In the genomic region with DNA sequence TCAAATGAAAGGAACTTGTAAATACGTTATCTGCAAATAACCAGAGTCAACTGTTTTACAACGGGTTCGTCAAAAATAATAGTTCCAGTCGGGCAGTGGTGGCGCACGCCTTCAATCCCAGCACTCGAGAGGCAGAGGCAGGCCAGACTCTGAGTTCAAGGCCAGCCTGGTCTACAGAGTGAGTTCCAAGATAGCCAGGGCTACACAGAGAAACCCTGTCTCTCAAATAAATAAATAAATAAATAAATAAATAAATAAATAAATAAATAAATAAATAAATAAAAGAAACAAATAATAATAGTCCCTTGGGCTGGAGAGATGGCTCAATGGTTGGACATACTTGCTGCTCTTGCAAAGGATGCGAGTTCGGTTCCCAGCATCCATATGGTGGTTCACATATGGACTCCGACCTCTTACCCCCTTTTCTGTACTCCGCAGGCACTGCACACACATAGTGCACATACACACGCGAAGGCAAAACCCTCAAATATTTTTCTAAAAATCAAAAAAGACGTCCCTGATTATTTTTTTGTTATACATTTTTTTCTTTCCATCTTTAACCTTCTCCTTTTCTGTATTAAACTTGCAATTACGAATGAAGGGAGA, we compare ENCODE assay signal across 8 mouse cellular contexts. TPM values are rescaled to one million over a fixed set of nuclear protein-coding genes. Genes with fewer than 3 reads are reported as not detected.
DNase-seq lines count a peak whose midpoint lies in the region; ATAC-seq and TF ChIP-seq lines count a peak whose summit lies in the region.

No protein-coding gene starts in this region.

- TF ChIP-seq POLR2A in thymus, adult 2 months (IDR thresholded peaks at IDR 0.05; ENCODE audit: control insufficient read depth, extremely low read depth, insufficient read depth, low read length, poor library complexity): no peak

- H3K36me3 ChIP-seq in limb, embryonic 15.5 days: 0 out of 2 replicates have a peak, but pooled peaks cover 3% of the 10 kb centered on the region
- H3K36me3 ChIP-seq in stomach, embryonic 16.5 days (ENCODE audit: control insufficient read depth, insufficient read depth, low read length): no peaks in the 10 kb centered on the region
- H3K36me3 ChIP-seq in thymus, adult 2 months (ENCODE audit: control insufficient read depth, insufficient read depth, low read length): no peaks in the 10 kb centered on the region

- H3K4me2 ChIP-seq in limb, embryonic 15.5 days: peak overlapping the region; percentile 83
- peak overlapping the region; percentile 95 for H3K4me2 ChIP-seq in stomach, embryonic 16.5 days (ENCODE audit: low read depth, low read length)

- DNase-seq in embryo, embryonic 10 days (ENCODE audit: low spot score): peak; percentile 25
- DNase-seq in embryo, embryonic 9.5 days (ENCODE audit: extremely low spot score): no peak
- peak; percentile 12 for DNase-seq in thymus, postnatal 0 days (ENCODE audit: low spot score)
- no peak for DNase-seq in thymus, postnatal 14 days
- DNase-seq in thymus, adult 2 months: no peak

- H3K4me1 ChIP-seq in limb, embryonic 15.5 days: peaks cover 7% of the 10 kb centered on the region; the same call in 1 of the 2 replicates
- peaks cover 6% of the 10 kb centered on the region for H3K4me1 ChIP-seq in stomach, embryonic 16.5 days (ENCODE audit: control insufficient read depth, insufficient read depth, low read length)
- H3K4me1 ChIP-seq in thymus, adult 2 months (replicated peaks; ENCODE audit: control insufficient read depth, insufficient read depth, low read length): peaks cover 4% of the 10 kb centered on the region; the same call in 1 of the 2 replicates

- WGBS in limb, embryonic 15.5 days: 46% methylated on average over 15 of the region's 15 CpGs
- 47% methylated on average over 15 of the region's 15 CpGs for WGBS in stomach, embryonic 16.5 days
- WGBS in thymus, adult 2 months: 77% methylated on average over 15 of the region's 15 CpGs

- H3K9me3 ChIP-seq in limb, embryonic 15.5 days: no peaks in the 10 kb centered on the region
- H3K9me3 ChIP-seq in stomach, embryonic 16.5 days (replicated peaks; ENCODE audit: control insufficient read depth, low read length): no peaks in the 10 kb centered on the region

- no peak for ATAC-seq in limb, embryonic 15.5 days (ENCODE audit: insufficient number of reproducible peaks, low FRiP score, low TSS enrichment, low read depth)
- no peak for ATAC-seq in stomach, embryonic 16.5 days (ENCODE audit: insufficient read depth, low FRiP score)
- no peak for ATAC-seq in granulocyte monocyte progenitor cell, adult 5-6 weeks (replicated peaks; ENCODE audit: poor library complexity, severe bottlenecking)

- H3K4me3 ChIP-seq in limb, embryonic 15.5 days: peak overlapping the region; percentile 83
- peak overlapping the region; percentile 87 for H3K4me3 ChIP-seq in stomach, embryonic 16.5 days (replicated peaks; ENCODE audit: low read length)
- H3K4me3 ChIP-seq in thymus, adult 2 months (ENCODE audit: control insufficient read depth, insufficient read depth, low read length): no peak overlapping the region

- no peak for TF ChIP-seq CTCF in thymus, adult 2 months (IDR thresholded peaks at IDR 0.05; ENCODE audit: borderline replicate concordance, control insufficient read depth, extremely low read depth, insufficient read depth, low read length, poor library complexity)

- peak overlapping the region; percentile 73; the same call in 1 of the 2 replicates for H3K9ac ChIP-seq in limb, embryonic 15.5 days
- H3K9ac ChIP-seq in stomach, embryonic 16.5 days (ENCODE audit: low read length): peak overlapping the region; percentile 91

- H3K27ac ChIP-seq in limb, embryonic 15.5 days: peak overlapping the region; percentile 89
- no peak overlapping the region for H3K27ac ChIP-seq in stomach, embryonic 16.5 days (ENCODE audit: low read length)
- H3K27ac ChIP-seq in thymus, adult 2 months (ENCODE audit: control insufficient read depth, insufficient read depth, low read length): no peak overlapping the region

- no peaks in the 10 kb centered on the region for H3K27me3 ChIP-seq in limb, embryonic 15.5 days
- H3K27me3 ChIP-seq in stomach, embryonic 16.5 days (ENCODE audit: control insufficient read depth, insufficient read depth, low read length): no peaks in the 10 kb centered on the region
- no peaks in the 10 kb centered on the region for H3K27me3 ChIP-seq in thymus, adult 2 months (ENCODE audit: control insufficient read depth, insufficient read depth, low read length)

RNA-seq across cellular contexts. Expression of a gene that starts 0.9 kb away (rescaled TPM):
- 15.4 and 15.8 TPM in 2 replicates for polyA plus RNA-seq in thymus, postnatal 0 days (2015; fragmentation: Nextera tagmentation; extraction: Ambion mirVana)
- 17.7 and 22.0 TPM in 2 replicates for polyA plus RNA-seq in limb, embryonic 15.5 days (2015; fragmentation: Nextera tagmentation; extraction: Ambion mirVana)
- polyA plus RNA-seq in stomach, embryonic 16.5 days (2015; fragmentation: Nextera tagmentation; extraction: Ambion mirVana): 17.4 and 18.2 TPM in 2 replicates
- total RNA-seq in granulocyte monocyte progenitor cell, adult 5-6 weeks (2014; fragmentation: Nextera tagmentation): 14.8 and 23.3 TPM in 2 replicates
- 23.0 and 27.9 TPM in 2 replicates for total RNA-seq in granulocyte monocyte progenitor cell, adult 5-6 weeks (2017)
- polyA plus RNA-seq in thymus, adult 2 months (2012; rRNA removed): 3.8 and 5.2 TPM in 2 replicates

RNA-seq across cellular contexts. Expression of a gene that starts 36.7 kb away (rescaled TPM):
- 119 and 138 TPM in 2 replicates for polyA plus RNA-seq in thymus, postnatal 0 days (2015; fragmentation: Nextera tagmentation; extraction: Ambion mirVana)
- polyA plus RNA-seq in limb, embryonic 15.5 days (2015; fragmentation: Nextera tagmentation; extraction: Ambion mirVana): 151 and 153 TPM in 2 replicates
- 103 and 106 TPM in 2 replicates for polyA plus RNA-seq in stomach, embryonic 16.5 days (2015; fragmentation: Nextera tagmentation; extraction: Ambion mirVana)
- 91.8 and 95.8 TPM in 2 replicates for total RNA-seq in granulocyte monocyte progenitor cell, adult 5-6 weeks (2014; fragmentation: Nextera tagmentation)
- total RNA-seq in granulocyte monocyte progenitor cell, adult 5-6 weeks (2017): 104 and 128 TPM in 2 replicates
- 31.9 and 33.2 TPM in 2 replicates for polyA plus RNA-seq in thymus, adult 2 months (2012; rRNA removed)

Comparison
In these comparisons a context has a peak if more than half of its experiments do, and no peak if none do; other contexts are left out.
1. DNase-seq: peak in embryo, embryonic 10 days (single experiment) and thymus, postnatal 0 days (single experiment); none in embryo, embryonic 9.5 days (single experiment), thymus, postnatal 14 days (single experiment) and thymus, adult 2 months (single experiment).